Mouse (Mus musculus) liver, adult 2 months (tissue): ENCODE results near the gene Scnn1g.

Experiments used
- CTCF ChIP-seq: fragments of 200-500 bp; IDR thresholded peaks from 2 replicates; pipeline ENCODE4 v1.5.1; 2011; ENCODE audit warnings: low read depth, low read length, control low read depth
- POLR2A ChIP-seq: fragments of 200-500 bp; IDR thresholded peaks from 2 replicates; pipeline ENCODE4 v1.6.1; 2011; ENCODE audit warnings: low read length, control low read depth; ENCODE audit not compliant: insufficient read depth; ENCODE audit errors: extremely low read depth

- TF ChIP-seq CTCF (no peak), POLR2A (no peak)
Observed at GRCm38 (mm10) chr7:121700480-121700879, 33.8 kb upstream of the Scnn1g start.
